Mouse (Mus musculus): Measurements from ENCODE around the gene Helb. TPM values are rescaled to one million over a fixed set of nuclear protein-coding genes. Genes with fewer than 3 reads are reported as not detected.

The Helb gene
- 6.6 and 8.0 TPM in 2 replicates for polyA plus RNA-seq (2014; fragmentation: Nextera tagmentation; extraction: Ambion mirVana)

DNA sequence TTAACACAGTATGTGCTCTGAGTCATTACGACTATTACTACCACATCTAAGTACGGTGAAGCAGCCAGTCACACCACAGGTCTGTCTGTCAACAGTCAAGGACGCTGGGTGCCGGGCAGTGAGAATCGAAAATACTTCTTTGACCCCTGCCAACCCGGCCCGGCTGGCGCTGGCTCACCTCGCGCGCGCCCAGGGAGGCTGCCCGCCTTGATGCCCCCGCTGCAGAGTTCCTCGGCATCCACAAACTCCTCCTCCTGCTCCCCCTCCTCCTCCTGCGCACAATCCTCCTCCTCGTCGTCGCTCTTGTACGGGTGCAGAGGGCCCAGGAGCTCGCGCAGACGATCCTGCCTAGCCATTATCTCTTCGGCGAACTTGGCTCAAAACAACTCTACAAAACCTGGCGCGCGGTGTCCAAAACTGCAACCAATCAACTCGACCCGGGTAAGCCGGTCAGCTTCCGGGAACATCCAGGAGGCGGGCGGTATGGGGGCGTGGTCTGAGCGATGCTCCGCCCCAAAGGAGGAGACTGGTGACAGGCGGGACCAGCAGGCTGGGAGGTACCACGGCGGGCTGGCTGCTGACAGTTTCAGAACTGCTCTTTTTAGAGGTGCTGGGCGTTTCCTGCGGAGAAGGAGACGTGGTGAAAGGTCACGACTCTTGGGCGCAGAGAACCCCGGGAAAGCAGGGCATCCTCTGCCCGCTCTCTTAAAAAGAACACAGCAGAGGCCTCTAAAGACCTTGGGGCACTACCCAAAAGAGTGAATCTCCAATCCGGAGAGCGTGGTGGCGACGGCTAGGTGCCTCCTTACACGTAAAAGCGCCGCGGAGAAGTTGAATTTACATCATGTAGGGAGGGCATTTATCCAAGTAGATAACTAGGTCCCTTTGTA is at the start of gene Helb:
TSS of gene Helb (minus strand) at position 481 of the 890 bp plus-strand sequence.
- ATAC-seq (ENCODE audit: low read depth) (peak; percentile 99), DNase-seq (ENCODE audit: low spot score) (peak; percentile 97)
- Histone ChIP-seq H3K27ac (replicated peaks; ENCODE audit: low read depth, low read length) (peak within 1 kb of the TSS; percentile 83), H3K4me1 (ENCODE audit: control insufficient read depth, insufficient read depth, low read length) (peaks cover 4% of the 10 kb centered on the region; the same call in 1 of the 2 replicates), H3K4me3 (ENCODE audit: low read depth, low read length) (peak within 1 kb of the TSS; percentile 71), H3K4me2 (ENCODE audit: low read depth, low read length) (peak within 1 kb of the TSS; percentile 70), H3K9me3 (ENCODE audit: control insufficient read depth, low read length) (no peaks in the 10 kb centered on the region), H3K9ac (ENCODE audit: low read depth, low read length) (peak within 1 kb of the TSS; percentile 75), H3K36me3 (ENCODE audit: control insufficient read depth, insufficient read depth, low read length) (no peaks in the 10 kb centered on the region), H3K27me3 (replicated peaks; ENCODE audit: control insufficient read depth, insufficient read depth, low read length) (no peaks in the 10 kb centered on the region)
- under 1% methylated on average over 50 of the region's 55 CpGs for WGBS

DNA sequence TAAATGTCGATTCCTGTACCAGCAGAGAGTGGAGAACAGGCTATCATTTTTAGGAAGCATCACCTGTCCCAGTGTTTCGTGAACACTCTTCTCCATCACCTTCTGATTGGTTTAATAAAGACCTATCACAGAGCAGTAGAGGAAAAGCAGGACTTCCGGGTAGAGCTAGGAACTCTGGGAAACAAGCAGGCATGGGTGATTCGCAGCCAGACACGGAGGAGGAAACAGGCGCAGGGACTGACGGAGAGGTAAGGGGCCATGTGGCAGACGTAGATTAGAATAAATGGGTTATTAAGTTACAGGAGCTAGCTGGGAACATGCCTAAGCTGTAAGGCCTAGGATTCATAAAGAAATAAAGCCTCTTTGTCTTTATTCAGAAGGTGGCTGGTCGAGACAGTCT is 47.7 kb upstream of the Helb start:
- H3K27me3 ChIP-seq (replicated peaks; ENCODE audit: control insufficient read depth, insufficient read depth, low read length), result no peaks in the 10 kb centered on the region
- no peak for ATAC-seq (ENCODE audit: low read depth)
- 64% methylated on average over 9 of the region's 9 CpGs for WGBS
- no peaks in the 10 kb centered on the region for H3K9me3 ChIP-seq (ENCODE audit: control insufficient read depth, low read length)
- peaks cover 4% of the 10 kb centered on the region; the same call in 1 of the 2 replicates for H3K4me1 ChIP-seq (ENCODE audit: control insufficient read depth, insufficient read depth, low read length)
- H3K36me3 ChIP-seq (ENCODE audit: control insufficient read depth, insufficient read depth, low read length), result no peaks in the 10 kb centered on the region
- no peak overlapping the region for H3K27ac ChIP-seq (replicated peaks; ENCODE audit: low read depth, low read length)
- no peak overlapping the region for H3K4me3 ChIP-seq (ENCODE audit: low read depth, low read length)
- H3K9ac ChIP-seq (ENCODE audit: low read depth, low read length), result no peak overlapping the region
- DNase-seq (ENCODE audit: low spot score), result no peak
- H3K4me2 ChIP-seq (ENCODE audit: low read depth, low read length), result no peak overlapping the region

DNA sequence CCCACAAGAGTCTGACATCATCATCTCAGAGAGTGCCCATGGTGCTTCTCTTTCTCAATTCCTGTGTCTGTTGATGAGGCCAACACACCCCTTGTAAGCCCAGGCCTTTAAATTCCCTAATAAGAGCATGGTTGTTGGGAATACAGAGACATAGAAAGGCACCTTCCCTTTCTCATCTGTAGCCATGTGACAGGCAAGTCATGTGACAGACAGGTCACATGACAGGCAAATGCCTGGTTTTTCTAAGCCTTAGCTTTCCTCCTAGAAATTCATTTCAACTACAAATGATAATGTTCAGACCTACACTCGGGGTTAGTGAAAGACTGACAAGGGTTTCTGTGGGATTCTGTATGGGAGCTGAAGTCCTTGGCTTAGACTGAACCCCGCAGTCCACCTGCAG is 41.1 kb upstream of the Helb start:
- peaks cover 4% of the 10 kb centered on the region; the same call in 1 of the 2 replicates for H3K4me1 ChIP-seq (ENCODE audit: control insufficient read depth, insufficient read depth, low read length)
- no peaks in the 10 kb centered on the region for H3K27me3 ChIP-seq (replicated peaks; ENCODE audit: control insufficient read depth, insufficient read depth, low read length)
- H3K27ac ChIP-seq (replicated peaks; ENCODE audit: low read depth, low read length), result no peak overlapping the region
- H3K9me3 ChIP-seq (ENCODE audit: control insufficient read depth, low read length), result peaks cover 3% of the 10 kb centered on the region; the same call in 1 of the 2 replicates
- no peak overlapping the region for H3K4me3 ChIP-seq (ENCODE audit: low read depth, low read length)
- DNase-seq (ENCODE audit: low spot score) (no peak), ATAC-seq (ENCODE audit: low read depth) (no peak)
- WGBS, result 88% methylated on average over 2 of the region's 2 CpGs
- H3K36me3 ChIP-seq (ENCODE audit: control insufficient read depth, insufficient read depth, low read length), result no peaks in the 10 kb centered on the region
- H3K4me2 ChIP-seq (ENCODE audit: low read depth, low read length), result no peak overlapping the region
- no peak overlapping the region for H3K9ac ChIP-seq (ENCODE audit: low read depth, low read length)

DNA sequence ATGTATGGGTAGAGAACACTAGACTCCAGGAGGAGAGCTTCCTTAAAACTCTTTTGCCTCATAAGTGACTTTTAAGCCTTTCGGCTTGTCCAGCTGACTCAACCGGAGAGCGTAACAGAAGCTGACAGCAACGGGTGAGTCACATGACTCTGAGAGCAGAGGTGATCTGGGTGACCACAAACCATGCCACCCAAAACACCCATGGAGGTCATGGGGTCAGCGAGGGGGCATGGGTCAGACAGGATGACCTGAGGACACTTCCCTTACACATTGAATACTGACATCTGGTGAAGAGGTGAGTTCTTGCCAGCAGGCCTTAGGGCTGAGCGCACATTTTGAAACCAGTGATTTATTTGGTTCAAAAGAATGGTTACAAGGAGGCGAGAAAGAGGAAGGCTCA is 38.9 kb upstream of the Helb start:
- H3K27ac ChIP-seq (replicated peaks; ENCODE audit: low read depth, low read length), result no peak overlapping the region
- WGBS, result 86% methylated on average over 7 of the region's 7 CpGs
- no peak overlapping the region for H3K9ac ChIP-seq (ENCODE audit: low read depth, low read length)
- H3K4me3 ChIP-seq (ENCODE audit: low read depth, low read length), result no peak overlapping the region
- H3K4me1 ChIP-seq (ENCODE audit: control insufficient read depth, insufficient read depth, low read length), result no peaks in the 10 kb centered on the region
- peaks cover 3% of the 10 kb centered on the region; the same call in 1 of the 2 replicates for H3K9me3 ChIP-seq (ENCODE audit: control insufficient read depth, low read length)
- no peaks in the 10 kb centered on the region for H3K27me3 ChIP-seq (replicated peaks; ENCODE audit: control insufficient read depth, insufficient read depth, low read length)
- no peak for ATAC-seq (ENCODE audit: low read depth)
- H3K4me2 ChIP-seq (ENCODE audit: low read depth, low read length), result no peak overlapping the region
- no peaks in the 10 kb centered on the region for H3K36me3 ChIP-seq (ENCODE audit: control insufficient read depth, insufficient read depth, low read length)
- no peak for DNase-seq (ENCODE audit: low spot score)

DNA sequence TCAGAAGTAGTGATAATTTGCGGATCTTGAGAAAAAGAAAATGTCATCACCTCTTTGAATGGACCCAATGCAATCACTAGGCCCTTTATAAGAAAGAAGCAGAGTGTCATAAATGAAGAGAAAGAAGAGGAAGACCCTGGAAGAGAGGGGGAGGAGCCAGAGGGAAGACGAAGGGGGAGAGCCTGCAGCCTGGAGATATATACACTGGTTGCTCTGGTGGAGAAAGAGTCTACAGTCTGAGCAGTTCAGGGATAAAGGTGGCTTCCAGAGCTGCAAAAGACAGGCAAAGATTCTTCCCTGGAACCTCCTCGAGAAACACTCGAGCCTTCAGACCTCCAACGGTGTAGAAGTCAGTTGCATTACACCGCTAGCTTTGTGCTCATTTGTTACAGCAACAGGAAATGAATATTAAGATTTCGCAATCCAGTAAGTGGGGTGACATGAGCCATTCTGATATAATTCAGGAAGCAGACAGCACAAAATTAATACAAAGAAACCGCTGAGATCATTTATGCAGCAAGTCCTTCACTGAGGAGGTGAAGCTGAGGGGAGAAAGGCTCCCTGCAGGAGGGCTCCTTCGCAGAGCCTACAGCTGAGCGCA is 28.2 kb upstream of the Helb start:
- no peaks in the 10 kb centered on the region for H3K27me3 ChIP-seq (replicated peaks; ENCODE audit: control insufficient read depth, insufficient read depth, low read length)
- ATAC-seq (ENCODE audit: low read depth) (no peak), DNase-seq (ENCODE audit: low spot score) (no peak)
- 72% methylated on average over 10 of the region's 10 CpGs for WGBS
- no peak overlapping the region for H3K4me2 ChIP-seq (ENCODE audit: low read depth, low read length)
- no peak overlapping the region for H3K4me3 ChIP-seq (ENCODE audit: low read depth, low read length)
- H3K36me3 ChIP-seq (ENCODE audit: control insufficient read depth, insufficient read depth, low read length), result no peaks in the 10 kb centered on the region
- no peak overlapping the region for H3K9ac ChIP-seq (ENCODE audit: low read depth, low read length)
- H3K9me3 ChIP-seq (ENCODE audit: control insufficient read depth, low read length), result peaks cover 18% of the 10 kb centered on the region
- no peaks in the 10 kb centered on the region for H3K4me1 ChIP-seq (ENCODE audit: control insufficient read depth, insufficient read depth, low read length)
- H3K27ac ChIP-seq (replicated peaks; ENCODE audit: low read depth, low read length), result no peak overlapping the region

DNA sequence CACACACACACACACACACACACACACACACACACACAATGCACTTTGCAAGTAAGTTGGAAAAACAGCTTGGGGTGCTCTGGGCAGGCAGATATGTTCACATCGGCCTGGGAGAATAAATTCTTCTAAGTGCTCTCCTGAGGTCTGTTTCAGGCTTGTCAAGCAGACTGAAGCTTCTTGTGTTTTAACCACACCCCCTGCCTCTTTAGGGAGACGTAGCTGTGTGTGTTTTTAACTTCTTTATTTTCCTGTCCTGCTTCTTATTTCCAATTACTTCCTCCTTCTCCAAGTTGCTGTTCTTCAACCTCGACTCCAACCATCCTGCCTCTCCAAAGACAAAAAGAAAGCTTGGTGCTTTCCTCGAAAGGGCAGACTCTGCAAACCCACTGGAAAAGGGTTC is 27.4 kb upstream of the Helb start:
- no peak overlapping the region for H3K4me2 ChIP-seq (ENCODE audit: low read depth, low read length)
- no peaks in the 10 kb centered on the region for H3K4me1 ChIP-seq (ENCODE audit: control insufficient read depth, insufficient read depth, low read length)
- H3K36me3 ChIP-seq (ENCODE audit: control insufficient read depth, insufficient read depth, low read length), result no peaks in the 10 kb centered on the region
- no peak overlapping the region for H3K27ac ChIP-seq (replicated peaks; ENCODE audit: low read depth, low read length)
- DNase-seq (ENCODE audit: low spot score) (no peak), ATAC-seq (ENCODE audit: low read depth) (no peak)
- no peak overlapping the region for H3K9ac ChIP-seq (ENCODE audit: low read depth, low read length)
- no peak overlapping the region for H3K4me3 ChIP-seq (ENCODE audit: low read depth, low read length)
- H3K27me3 ChIP-seq (replicated peaks; ENCODE audit: control insufficient read depth, insufficient read depth, low read length), result no peaks in the 10 kb centered on the region
- peaks cover 16% of the 10 kb centered on the region for H3K9me3 ChIP-seq (ENCODE audit: control insufficient read depth, low read length)
- 47% methylated on average over 4 of the region's 4 CpGs for WGBS

DNA sequence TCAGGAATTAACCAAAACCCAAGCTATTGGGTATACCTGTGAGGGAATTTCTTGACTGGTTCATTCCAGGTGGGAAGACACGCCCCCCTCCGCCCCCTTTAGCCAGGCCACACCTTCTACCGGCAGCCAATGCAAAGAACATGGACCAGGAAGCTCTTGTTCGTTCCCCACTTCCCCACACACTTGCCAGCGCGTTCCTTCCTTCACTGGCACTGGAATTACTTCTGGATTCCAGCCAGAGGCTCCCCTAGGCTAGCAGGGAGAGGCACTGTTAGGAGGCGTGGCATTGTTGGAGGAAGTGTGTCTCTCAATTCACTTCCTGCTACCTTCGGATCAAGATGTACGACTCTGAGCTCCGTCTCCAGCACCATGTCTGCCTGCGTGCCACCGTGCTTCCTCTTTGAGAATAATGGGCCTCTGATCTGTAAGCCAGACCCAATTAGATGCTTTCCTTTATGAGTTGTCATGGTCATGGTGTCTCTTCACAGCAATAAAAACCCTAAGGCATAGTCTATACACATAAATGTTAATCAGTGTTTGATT is 23.3 kb upstream of the Helb start:
- DNase-seq (ENCODE audit: low spot score) (no peak), ATAC-seq (ENCODE audit: low read depth) (no peak)
- H3K4me3 ChIP-seq (ENCODE audit: low read depth, low read length), result no peak overlapping the region
- H3K9ac ChIP-seq (ENCODE audit: low read depth, low read length), result no peak overlapping the region
- H3K27me3 ChIP-seq (replicated peaks; ENCODE audit: control insufficient read depth, insufficient read depth, low read length), result no peaks in the 10 kb centered on the region
- H3K36me3 ChIP-seq (ENCODE audit: control insufficient read depth, insufficient read depth, low read length), result no peaks in the 10 kb centered on the region
- no peaks in the 10 kb centered on the region for H3K9me3 ChIP-seq (ENCODE audit: control insufficient read depth, low read length)
- WGBS, result 79% methylated on average over 12 of the region's 12 CpGs
- 0 out of 2 replicates have a peak, but pooled peaks cover 6% of the 10 kb centered on the region for H3K4me1 ChIP-seq (ENCODE audit: control insufficient read depth, insufficient read depth, low read length)
- H3K27ac ChIP-seq (replicated peaks; ENCODE audit: low read depth, low read length), result no peak overlapping the region
- H3K4me2 ChIP-seq (ENCODE audit: low read depth, low read length), result no peak overlapping the region

DNA sequence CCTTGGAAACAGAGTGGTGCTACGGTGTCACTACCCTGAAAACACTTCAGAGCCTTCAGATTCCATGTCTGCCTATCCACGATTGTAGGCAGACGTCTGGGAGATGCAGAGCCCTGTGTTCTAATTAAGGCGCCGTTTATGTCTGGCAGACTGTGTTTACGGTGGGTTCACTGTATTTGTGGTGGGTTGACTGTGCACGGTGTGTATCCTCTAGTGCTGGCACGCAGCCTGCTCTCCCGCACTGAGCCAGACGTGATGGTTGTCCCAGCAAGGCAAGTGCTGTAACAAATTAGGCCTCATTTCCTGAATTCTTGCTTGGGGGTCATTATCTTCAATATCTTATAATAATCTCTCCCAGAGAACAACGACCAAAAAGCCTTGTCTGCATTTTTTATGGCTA is 20.9 kb upstream of the Helb start:
- H3K4me2 ChIP-seq (ENCODE audit: low read depth, low read length), result no peak overlapping the region

More for the DNA sequence above, 20.9 kb upstream of the Helb start:
- Histone ChIP-seq H3K27ac (replicated peaks; ENCODE audit: low read depth, low read length) (no peak overlapping the region), H3K36me3 (ENCODE audit: control insufficient read depth, insufficient read depth, low read length) (no peaks in the 10 kb centered on the region), H3K27me3 (replicated peaks; ENCODE audit: control insufficient read depth, insufficient read depth, low read length) (no peaks in the 10 kb centered on the region; the same call in 1 of the 2 replicates), H3K4me1 (ENCODE audit: control insufficient read depth, insufficient read depth, low read length) (0 out of 2 replicates have a peak, but pooled peaks cover 6% of the 10 kb centered on the region), H3K9me3 (ENCODE audit: control insufficient read depth, low read length) (no peaks in the 10 kb centered on the region), H3K9ac (ENCODE audit: low read depth, low read length) (no peak overlapping the region), H3K4me3 (ENCODE audit: low read depth, low read length) (no peak overlapping the region)
- ATAC-seq (ENCODE audit: low read depth) (no peak), DNase-seq (ENCODE audit: low spot score) (peak; percentile 31)
- 43% methylated on average over 11 of the region's 11 CpGs for WGBS
